Mouse (Mus musculus) CH12.LX (cell line): ENCODE data around the gene Tbl3. TPM values are rescaled to one million over a fixed set of nuclear protein-coding genes. Genes with fewer than 3 reads are reported as not detected.

ENCODE experiments used
- DNase-seq: peaks from one replicate; pipeline ENCODE4 v3.0.0-alpha.2; 2013; ENCODE audit errors: extremely low read depth
- H3K27ac ChIP-seq: 2 replicates; pipeline ENCODE4 v1.5.1; 2012; ENCODE audit warnings: low read depth, mild to moderate bottlenecking, control low read depth, moderate library complexity; ENCODE audit not compliant: insufficient read depth
- H3K27me3 ChIP-seq: replicated peaks from 2 replicates; pipeline ENCODE3; 2012; ENCODE audit warnings: inconsistent platforms
- H3K36me3 ChIP-seq, 2 experiments: replicated peaks in 1 of 2; 2 replicates each; pipeline versions ENCODE3 to v1.6.1; 2012; ENCODE audit warnings: inconsistent platforms in 1 of 2, low read length in 1 of 2, mild to moderate bottlenecking in 1 of 2, mixed read lengths in 1 of 2, moderate library complexity in 1 of 2; ENCODE audit not compliant: control insufficient read depth in 1 of 2, insufficient read depth in 1 of 2
- H3K4me1 ChIP-seq, 2 experiments: 2 replicates each; pipeline ENCODE4 v1.6.1; 2012; ENCODE audit warnings: inconsistent platforms in 1 of 2, moderate library complexity in 1 of 2; ENCODE audit not compliant: insufficient read depth in 2 of 2, control insufficient read depth in 1 of 2
- H3K4me2 ChIP-seq: 2 replicates; pipeline ENCODE4 v1.6.1; 2012; ENCODE audit warnings: low read depth, mild to moderate bottlenecking, control low read depth; ENCODE audit not compliant: poor library complexity, insufficient read depth, severe bottlenecking
- H3K4me3 ChIP-seq, 3 experiments: fragments of 150-350 bp in 1 of 3; sonication (generic) in 1 of 3; replicated peaks in 1 of 3; 2 replicates each; pipeline versions ENCODE3 to v1.5.1; 2011 to 2012; ENCODE audit warnings: low read depth in 2 of 3, low read length in 2 of 3, mild to moderate bottlenecking in 2 of 3, moderate library complexity in 2 of 3, control low read depth in 1 of 3, improper control_type of control experiment in 1 of 3, inconsistent platforms in 1 of 3, mixed read lengths in 1 of 3; ENCODE audit not compliant: poor library complexity in 1 of 3
- H3K79me2 ChIP-seq: replicated peaks from 2 replicates; pipeline ENCODE4 v1.6.1; 2012; ENCODE audit warnings: mild to moderate bottlenecking, moderate library complexity; ENCODE audit not compliant: control insufficient read depth, poor library complexity, insufficient read depth, severe bottlenecking; ENCODE audit errors: extremely low read depth
- H3K9ac ChIP-seq: 2 replicates; pipeline ENCODE4 v1.6.1; 2012; ENCODE audit warnings: low read depth, mild to moderate bottlenecking, control low read depth, moderate library complexity; ENCODE audit not compliant: insufficient read depth
- H3K9me3 ChIP-seq: replicated peaks from 2 replicates; pipeline ENCODE3; 2012; ENCODE audit warnings: low read length, inconsistent platforms, mixed read lengths
- BHLHE40 ChIP-seq: IDR thresholded peaks from 2 replicates; pipeline ENCODE4 v1.6.1; 2011; ENCODE audit warnings: mild to moderate bottlenecking, low read depth, low read length, improper control_type of control experiment
- CHD2 ChIP-seq: IDR thresholded peaks from 2 replicates; pipeline ENCODE4 v1.6.1; 2011; ENCODE audit warnings: low read length, improper control_type of control experiment
- CTCF ChIP-seq, 2 experiments: IDR thresholded peaks in 1 of 2; conservative IDR thresholded peaks in 1 of 2; 2 replicates each; pipeline ENCODE4 v1.5.1; 2011 to 2012; ENCODE audit warnings: low read depth in 2 of 2, low read length in 2 of 2, improper control_type of control experiment in 1 of 2, inconsistent platforms in 1 of 2, mild to moderate bottlenecking in 1 of 2, moderate library complexity in 1 of 2
- E2F4 ChIP-seq: IDR thresholded peaks from 2 replicates; pipeline ENCODE4 v1.6.1; 2011; ENCODE audit warnings: low read depth, low read length, improper control_type of control experiment; ENCODE audit not compliant: insufficient replicate concordance
- ELF1 ChIP-seq: IDR thresholded peaks from 2 replicates; pipeline ENCODE4 v1.6.1; 2014; ENCODE audit warnings: low read depth, mild to moderate bottlenecking, inconsistent platforms, low read length, improper control_type of control experiment
- EP300 ChIP-seq: IDR thresholded peaks from 2 replicates; pipeline ENCODE4 v1.6.1; 2011; ENCODE audit warnings: low read length, improper control_type of control experiment
- IRF4 ChIP-seq: IDR thresholded peaks from 2 replicates; pipeline ENCODE4 v1.6.1; 2014; ENCODE audit warnings: low read depth, mild to moderate bottlenecking, inconsistent platforms, low read length, improper control_type of control experiment
- JUN ChIP-seq: IDR thresholded peaks from 2 replicates; pipeline ENCODE4 v1.6.1; 2011; ENCODE audit warnings: low read depth, mild to moderate bottlenecking, low read length, improper control_type of control experiment, moderate library complexity; ENCODE audit not compliant: insufficient read depth
- MAFK ChIP-seq: IDR thresholded peaks from 2 replicates; pipeline ENCODE4 v1.6.1; 2011; ENCODE audit warnings: low read length, improper control_type of control experiment; ENCODE audit not compliant: insufficient replicate concordance
- MEF2A ChIP-seq: IDR thresholded peaks from 2 replicates; pipeline ENCODE4 v1.6.1; 2014; ENCODE audit warnings: low read depth, mild to moderate bottlenecking, inconsistent platforms, low read length, improper control_type of control experiment, borderline replicate concordance
- MYC ChIP-seq: IDR thresholded peaks from 2 replicates; pipeline ENCODE4 v1.6.1; 2011; ENCODE audit warnings: low read depth, mild to moderate bottlenecking, improper control_type of control experiment, low read length
- NELFE ChIP-seq: IDR thresholded peaks from 2 replicates; pipeline ENCODE4 v1.6.1; 2011; ENCODE audit warnings: low read depth, low read length, improper control_type of control experiment
- NRF1 ChIP-seq: IDR thresholded peaks from 2 replicates; pipeline ENCODE4 v1.6.1; 2014; ENCODE audit warnings: low read depth, mild to moderate bottlenecking, inconsistent platforms, low read length, improper control_type of control experiment, moderate library complexity
- POLR2A ChIP-seq: IDR thresholded peaks from 2 replicates; pipeline ENCODE4 v1.6.1; 2011; ENCODE audit warnings: low read depth, mild to moderate bottlenecking, improper control_type of control experiment, low read length
- POLR2AphosphoS2 ChIP-seq: IDR thresholded peaks from 2 replicates; pipeline ENCODE4 v1.6.1; 2011; ENCODE audit warnings: low read depth, low read length, improper control_type of control experiment
- SIN3A ChIP-seq: IDR thresholded peaks from 2 replicates; pipeline ENCODE4 v1.6.1; 2012; ENCODE audit warnings: low read length, improper control_type of control experiment, inconsistent platforms
- SMC3 ChIP-seq: IDR thresholded peaks from 2 replicates; pipeline ENCODE4 v1.6.1; 2011; ENCODE audit warnings: low read depth, low read length, improper control_type of control experiment
- TBP ChIP-seq: conservative IDR thresholded peaks from 2 replicates; pipeline ENCODE4 v1.6.1; 2011; ENCODE audit warnings: low read depth, low read length, improper control_type of control experiment
- UBTF ChIP-seq: IDR thresholded peaks from 2 replicates; pipeline ENCODE4 v1.6.1; 2012; ENCODE audit warnings: low read depth, mild to moderate bottlenecking, inconsistent platforms, low read length, improper control_type of control experiment, moderate library complexity
- USF1 ChIP-seq: IDR thresholded peaks from 2 replicates; pipeline ENCODE4 v1.6.1; 2014; ENCODE audit warnings: low read depth, mild to moderate bottlenecking, inconsistent platforms, low read length, improper control_type of control experiment
- USF2 ChIP-seq: conservative IDR thresholded peaks from 2 replicates; pipeline ENCODE4 v1.6.1; 2011; ENCODE audit warnings: low read depth, low read length, improper control_type of control experiment
- ZC3H11A ChIP-seq: IDR thresholded peaks from 2 replicates; pipeline ENCODE4 v1.6.1; 2012; ENCODE audit warnings: low read depth, mild to moderate bottlenecking, inconsistent platforms, low read length, improper control_type of control experiment
- ZMIZ1 ChIP-seq: IDR thresholded peaks from 2 replicates; pipeline ENCODE4 v1.6.1; 2012; ENCODE audit warnings: low read depth, mild to moderate bottlenecking, inconsistent platforms, low read length, improper control_type of control experiment
- dilution Hi-C: fragments of 300-500 bp; cut with MboI; formaldehyde crosslinking; loops from 2 replicates; pipeline ENCODE4 v1.14.3; 2020; ENCODE audit warnings: low sequenced_read_pairs; ENCODE audit not compliant: extremely low pct_unique_long_range_greater_than_20kb, extremely low pct_ligation_motif_present
- in situ Hi-C: fragments of 300-500 bp; cut with MboI; formaldehyde crosslinking; loops from 3 replicates; pipeline ENCODE4 v1.14.3; 2019; ENCODE audit warnings: low sequenced_read_pairs, low pct_ligation_motif_present, low pct_unique_long_range_greater_than_20kb, mixed read lengths
- polyA plus RNA-seq: library from polyadenylated mRNA; unstranded; fragments of >175 nt; gene quantifications from 2 replicates; pipeline ENCODE4 v1.2.1, GENCODE M21; 2012; ENCODE audit warnings: low read depth; ENCODE audit not compliant: insufficient read length
- total RNA-seq, 2 experiments: library from RNA; depleted of rRNA; stranded (reverse); fragments of 300-350 nt in 1 of 2; fragments of >200 nt in 1 of 2; gene quantifications; 2 replicates each; pipeline ENCODE4 v1.2.3; 2012 to 2014

Gene Tbl3
- total and polyA plus RNA-seq, 3 experiments = 98.0 to 105 (median 104) TPM

DNA sequence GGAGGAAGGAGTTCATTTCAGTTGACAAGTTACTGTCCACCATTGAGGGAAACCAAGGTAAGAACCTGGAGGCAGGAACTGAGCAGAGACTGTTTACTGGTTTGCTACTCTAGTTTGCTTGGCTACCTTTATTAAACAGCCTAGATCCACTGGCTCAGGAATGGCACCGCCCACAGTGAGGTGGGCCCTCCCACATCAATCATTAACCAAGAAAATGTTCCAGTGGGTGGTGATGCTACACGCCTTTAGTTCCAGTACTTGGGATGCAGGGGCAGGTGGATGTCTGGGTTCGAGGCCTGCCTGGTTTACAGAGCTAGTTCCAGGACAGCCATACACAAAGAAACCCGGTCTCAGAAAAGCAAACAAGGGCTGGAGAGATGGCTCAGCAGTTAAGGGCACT is 30.8 kb upstream of the Tbl3 start:
- TF ChIP-seq USF1 = no peak
- no peak for TF ChIP-seq TBP
- TF ChIP-seq SMC3 = no peak
- no peak for TF ChIP-seq POLR2A
- TF ChIP-seq MAFK = no peak
- TF ChIP-seq ZMIZ1 = no peak
- no peak for TF ChIP-seq ZC3H11A
- TF ChIP-seq CHD2 = no peak
- TF ChIP-seq BHLHE40 = no peak
- Histone ChIP-seq H3K4me3 (no peak overlapping the region), H3K27me3 (no peaks in the 10 kb centered on the region), H3K27ac (no peak overlapping the region), H3K4me2 (no peak overlapping the region), H3K9me3 (no peaks in the 10 kb centered on the region), H3K4me1 (peaks cover 4 to 21% of the 10 kb centered on the region in 2 experiments; a peak in 3 of 4 replicates), H3K79me2 (no peaks in the 10 kb centered on the region), H3K36me3 (peaks cover 13 to 42% of the 10 kb centered on the region in 2 experiments), H3K9ac (no peak overlapping the region)
- in situ Hi-C loops = no loop called here
- dilution Hi-C loops = no loop called here
- no peak for DNase-seq

DNA sequence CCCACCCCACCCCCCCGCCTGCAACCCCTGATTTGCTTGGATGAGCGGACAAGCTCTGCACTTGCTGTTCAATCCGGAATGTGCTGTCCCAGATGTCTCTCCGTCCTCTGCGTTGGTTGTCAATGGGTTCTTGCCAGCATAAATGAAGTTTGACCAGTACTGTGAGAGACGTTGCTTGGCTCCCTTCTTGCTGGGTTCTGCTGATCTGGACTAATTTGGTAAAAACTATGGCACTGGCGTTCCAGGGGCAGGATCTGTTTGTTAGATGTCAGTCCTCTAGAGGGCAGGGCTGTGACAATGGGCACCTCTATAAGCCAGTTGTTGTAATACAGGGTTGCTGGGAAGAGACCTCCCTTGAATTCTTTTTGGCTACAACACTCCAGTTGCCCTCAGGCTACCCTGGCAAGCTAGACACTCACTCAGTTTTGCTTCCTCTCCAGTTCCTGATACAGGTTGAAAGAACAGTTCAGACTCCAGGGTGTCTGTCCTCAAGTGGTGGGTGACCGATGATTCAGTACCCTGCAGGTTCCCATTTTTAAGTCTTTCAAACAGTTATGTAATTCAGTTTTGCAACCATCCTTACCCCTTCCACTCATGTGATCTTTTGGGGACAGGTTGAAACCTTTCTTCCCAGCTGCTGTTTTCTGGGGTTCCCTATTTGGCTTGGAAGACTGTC is 29.8 kb upstream of the Tbl3 start:
- peaks cover 4 to 28% of the 10 kb centered on the region in 2 experiments; a peak in 3 of 4 replicates for H3K4me1 ChIP-seq
- H3K9me3 ChIP-seq = no peaks in the 10 kb centered on the region
- peak overlapping the region; percentile 70 to 95 (median 70) for H3K4me3 ChIP-seq
- peak overlapping the region; percentile 82 for H3K4me2 ChIP-seq
- H3K27me3 ChIP-seq = no peaks in the 10 kb centered on the region
- H3K79me2 ChIP-seq = no peaks in the 10 kb centered on the region
- peak; percentile 37 for DNase-seq
- no peak overlapping the region for H3K27ac ChIP-seq
- no peak for TF ChIP-seq ZMIZ1
- TF ChIP-seq CTCF (conservative IDR thresholded peaks at IDR 0.05 in 1 of 2, IDR thresholded peaks at IDR 0.05 in 1 of 2; ENCODE audit: low read depth in 2 of 2, low read length in 2 of 2) = peak in 1 of 2 experiments; percentile 47; a peak in 2 of 4 replicates
- dilution Hi-C loops = no loop called here
- H3K9ac ChIP-seq = peak overlapping the region; percentile 81; the same call in 1 of the 2 replicates
- H3K36me3 ChIP-seq = peaks cover 11 to 36% of the 10 kb centered on the region in 2 experiments
- in situ Hi-C loops = no loop called here

DNA sequence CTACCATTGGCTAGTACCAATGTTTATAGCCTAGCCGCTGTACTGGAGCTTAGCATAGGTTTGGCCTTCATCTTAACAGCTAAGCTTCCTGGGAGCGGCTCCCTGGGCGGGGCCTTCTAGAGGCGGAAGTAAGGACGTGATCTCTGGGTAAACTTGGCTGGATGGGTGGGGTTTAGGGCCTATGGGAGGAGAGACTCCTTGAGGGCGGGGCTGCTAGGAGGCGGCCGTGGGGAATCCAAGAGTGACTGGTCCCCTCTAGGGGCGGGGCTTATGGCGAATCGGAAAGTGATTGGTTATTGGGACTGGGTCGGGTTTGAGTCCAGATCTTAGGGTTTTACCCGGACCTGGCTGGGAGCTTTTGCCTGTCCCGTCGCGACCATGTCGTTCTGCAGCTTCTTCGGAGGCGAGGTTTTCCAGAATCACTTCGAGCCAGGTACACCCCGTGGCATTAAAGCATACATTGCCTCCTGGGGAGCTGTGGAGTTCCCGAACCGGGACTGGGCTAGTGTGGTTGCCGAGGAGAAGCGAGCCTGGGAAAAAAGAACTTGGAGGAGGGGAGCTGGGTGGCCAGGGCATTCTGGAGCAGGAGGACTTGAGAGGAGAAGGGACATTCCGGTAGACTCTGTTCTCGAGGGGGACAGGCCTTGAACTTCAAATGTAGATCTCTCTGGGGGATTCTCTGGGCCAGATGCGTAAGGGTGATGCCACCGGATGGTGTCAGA is 29.0 kb upstream of the Tbl3 start, which contains the start of gene Msrb1:
TSS of gene Msrb1 (plus strand) at position 313 of the 722 bp plus-strand sequence.
- H3K9ac ChIP-seq = peak within 1 kb of the TSS; percentile 95
- DNase-seq = peak; percentile 100
- peak within 1 kb of the TSS; percentile 70 to 95 (median 75) for H3K4me3 ChIP-seq
- peaks cover 4 to 29% of the 10 kb centered on the region in 2 experiments; a peak in 3 of 4 replicates for H3K4me1 ChIP-seq
- dilution Hi-C loops = no loop called here
- H3K9me3 ChIP-seq = no peaks in the 10 kb centered on the region
- H3K79me2 ChIP-seq = no peaks in the 10 kb centered on the region
- no peak within 1 kb of the TSS for H3K27ac ChIP-seq
- in situ Hi-C loops = no loop called here
- peaks cover 11 to 28% of the 10 kb centered on the region in 2 experiments for H3K36me3 ChIP-seq
- H3K27me3 ChIP-seq = no peaks in the 10 kb centered on the region
- H3K4me2 ChIP-seq = peak within 1 kb of the TSS; percentile 82
- no peak for TF ChIP-seq USF2
- TF ChIP-seq IRF4 = peak; percentile 22; the same call in 1 of the 2 replicates
- peak; percentile 67; the same call in 1 of the 2 replicates for TF ChIP-seq SIN3A
- no peak for TF ChIP-seq UBTF
- peak; percentile 94 for TF ChIP-seq ELF1
- peak; percentile 24; the same call in 1 of the 2 replicates for TF ChIP-seq MYC
- TF ChIP-seq NRF1 = no peak
- TF ChIP-seq E2F4 = no peak
- TF ChIP-seq MEF2A = 0 out of 2 replicates have a peak, but pooled peaks have one; percentile 11
- no peak for TF ChIP-seq JUN
- TF ChIP-seq EP300 = no peak
- peak; percentile 94 for TF ChIP-seq POLR2A
- peak; percentile 87 for TF ChIP-seq TBP
- TF ChIP-seq CHD2 = no peak
- no peak for TF ChIP-seq CTCF (conservative IDR thresholded peaks at IDR 0.05 in 1 of 2, IDR thresholded peaks at IDR 0.05 in 1 of 2; ENCODE audit: low read depth in 2 of 2, low read length in 2 of 2)
- peak; percentile 81 for TF ChIP-seq NELFE
- peak; percentile 79; the same call in 1 of the 2 replicates for TF ChIP-seq POLR2AphosphoS2
- no peak for TF ChIP-seq ZC3H11A
